Mouse (Mus musculus) brown adipose tissue, adult 24 weeks (tissue): ENCODE data around the gene Adamts8. TPM values are rescaled to one million over a fixed set of nuclear protein-coding genes. Genes with fewer than 3 reads are reported as not detected.

Experiments
- H3K27ac ChIP-seq: fragments of 200-500 bp; replicated peaks from 2 replicates; pipeline ENCODE4 v1.5.1; 2012; ENCODE audit warnings: low read depth, mild to moderate bottlenecking, low read length
- H3K4me1 ChIP-seq: fragments of 200-500 bp; 2 replicates; pipeline ENCODE4 v1.6.1; 2012; ENCODE audit warnings: low read length, mixed read lengths; ENCODE audit not compliant: control insufficient read depth, insufficient read depth, insufficient read length
- H3K4me3 ChIP-seq: fragments of 200-500 bp; 2 replicates; pipeline ENCODE4 v1.5.1; 2012; ENCODE audit warnings: low read depth, mild to moderate bottlenecking, low read length, moderate library complexity; ENCODE audit not compliant: insufficient read depth
- polyA plus RNA-seq: library from polyadenylated mRNA; stranded (reverse); fragments of >200 nt; gene quantifications from 2 replicates; pipeline ENCODE4 v1.2.4, GENCODE M21; 2012; ENCODE audit not compliant: missing spikeins, insufficient read depth, insufficient read length

Gene Adamts8
- polyA plus RNA-seq, 1 experiment, result not detected

DNA sequence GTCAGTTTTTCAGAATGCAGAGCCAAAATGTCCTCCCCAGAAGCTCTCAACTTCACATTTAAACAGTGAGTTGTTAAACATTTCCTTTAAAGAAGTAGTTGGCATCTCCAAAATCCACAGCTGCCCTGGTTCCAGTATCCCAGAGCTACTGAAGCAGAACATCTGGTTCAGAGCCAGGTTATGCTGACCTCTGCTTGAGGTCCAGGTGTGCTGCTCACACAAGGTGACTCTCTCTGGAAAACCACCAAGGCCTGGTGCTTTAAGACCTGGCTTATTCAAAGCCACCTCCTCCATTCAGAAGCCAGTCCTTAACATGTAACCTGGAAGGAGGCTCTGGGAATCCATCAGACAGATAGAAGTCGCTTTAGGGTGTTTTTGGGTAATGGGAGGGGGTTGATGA, 2.9 kb downstream of the Adamts8 start:
- no peak overlapping the region for H3K27ac ChIP-seq
- H3K4me3 ChIP-seq, result no peak overlapping the region
- H3K4me1 ChIP-seq, result no peaks in the 10 kb centered on the region

DNA sequence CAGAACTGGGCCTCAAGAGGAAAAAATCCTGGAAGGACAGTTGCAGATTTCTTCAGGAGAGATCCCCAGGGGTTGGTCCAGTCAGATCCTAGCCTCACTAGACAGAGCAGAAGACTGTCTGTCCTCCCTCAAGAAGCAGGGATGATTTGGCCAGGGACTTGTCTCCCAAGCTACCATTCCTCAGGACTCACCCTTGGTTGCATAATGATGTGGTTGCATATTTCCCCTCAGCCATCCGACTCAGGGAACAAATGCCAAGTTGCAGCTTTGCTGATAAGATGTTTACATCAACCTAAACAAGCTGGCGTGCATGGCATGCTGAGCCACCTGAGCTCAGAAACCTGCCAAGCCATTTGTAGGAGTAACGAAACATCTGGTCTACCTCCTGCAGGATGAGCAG, 7.1 kb downstream of the Adamts8 start:
- Histone ChIP-seq H3K27ac (no peak overlapping the region), H3K4me1 (no peaks in the 10 kb centered on the region), H3K4me3 (no peak overlapping the region)

DNA sequence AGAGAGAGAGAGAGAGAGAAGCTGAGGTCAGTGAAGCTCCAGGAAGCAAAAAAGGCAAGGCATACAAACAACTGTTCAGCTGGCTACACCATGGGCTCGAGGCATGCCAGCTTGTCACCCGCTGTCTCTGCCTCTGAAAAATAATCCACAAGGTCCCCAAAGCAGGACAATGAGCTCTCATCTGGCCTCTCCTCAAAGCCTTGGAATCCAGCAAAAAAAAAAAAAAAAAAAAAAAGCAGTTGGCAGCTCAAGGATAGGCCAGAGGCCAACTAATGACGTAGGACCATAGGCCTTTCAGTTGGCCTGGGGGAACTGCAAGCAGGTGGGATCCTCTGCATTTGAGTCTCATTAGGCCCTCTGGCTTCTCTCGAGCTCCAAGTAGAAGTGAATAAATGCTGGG, 7.6 kb downstream of the Adamts8 start:
- Histone ChIP-seq H3K27ac (no peak overlapping the region), H3K4me1 (no peaks in the 10 kb centered on the region)

DNA sequence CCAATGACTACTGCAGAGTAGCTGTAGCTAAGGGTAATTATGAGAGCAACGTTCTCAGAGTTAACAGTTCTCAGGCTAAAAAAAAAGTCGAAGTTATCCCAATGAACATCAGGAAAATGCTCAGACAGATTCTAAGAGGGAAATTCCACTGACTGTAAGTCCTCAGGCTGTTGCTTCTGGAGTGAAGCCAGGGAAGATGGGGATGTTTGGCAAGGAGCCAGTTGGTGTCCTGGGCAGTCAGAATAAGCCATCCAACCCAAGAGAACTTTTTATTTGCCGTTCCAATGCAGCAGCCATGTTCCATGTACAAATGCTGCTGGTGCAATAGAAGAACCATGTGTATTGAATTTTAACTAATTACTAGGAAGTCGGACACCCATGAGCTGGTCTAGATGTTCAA, 8.2 kb downstream of the Adamts8 start:
- no peaks in the 10 kb centered on the region for H3K4me1 ChIP-seq
- H3K27ac ChIP-seq, result no peak overlapping the region
- no peak overlapping the region for H3K4me3 ChIP-seq

More for the DNA sequence above, 7.6 kb downstream of the Adamts8 start:
- H3K4me3 ChIP-seq, result no peak overlapping the region

DNA sequence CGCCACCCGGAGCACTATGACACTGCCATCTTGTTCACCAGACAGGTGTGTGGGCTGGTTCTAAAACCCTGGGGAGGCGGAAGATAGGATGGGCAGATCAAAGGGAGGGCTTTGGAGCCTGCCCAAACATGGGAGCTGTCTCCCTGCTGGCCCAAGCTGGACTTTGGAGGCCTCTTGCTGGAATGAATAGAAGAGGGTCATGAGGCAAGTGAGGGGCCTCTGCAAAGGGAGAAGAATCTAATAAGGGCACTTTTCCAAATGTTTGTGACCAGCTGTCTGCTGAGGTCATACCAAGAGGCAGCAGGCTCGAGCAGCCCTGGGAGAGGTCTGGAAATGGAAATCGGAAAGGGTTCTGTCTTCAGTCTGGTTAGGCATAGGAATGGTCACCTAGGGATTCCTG, 9.1 kb downstream of the Adamts8 start:
- Histone ChIP-seq H3K4me3 (no peak overlapping the region), H3K4me1 (no peaks in the 10 kb centered on the region), H3K27ac (no peak overlapping the region)

DNA sequence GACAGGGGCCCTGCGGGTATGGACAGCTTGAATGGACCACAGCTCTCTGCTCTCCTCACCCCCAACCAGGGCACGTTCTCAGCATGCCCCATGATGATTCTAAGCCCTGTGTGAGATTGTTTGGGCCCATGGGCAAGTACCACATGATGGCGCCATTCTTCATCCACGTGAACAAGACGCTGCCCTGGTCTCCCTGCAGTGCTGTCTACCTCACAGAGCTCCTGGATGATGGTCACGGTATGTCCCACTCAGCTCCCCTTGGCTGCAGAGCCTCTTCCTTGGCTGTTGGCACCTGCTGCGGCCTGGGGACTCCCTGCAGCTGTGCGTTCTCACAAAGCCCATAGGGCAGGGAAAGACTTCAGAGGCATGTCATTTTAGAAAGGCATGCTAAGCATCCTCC, 10.9 kb downstream of the Adamts8 start:
- no peaks in the 10 kb centered on the region for H3K4me1 ChIP-seq
- H3K27ac ChIP-seq, result no peak overlapping the region
- H3K4me3 ChIP-seq, result no peak overlapping the region

DNA sequence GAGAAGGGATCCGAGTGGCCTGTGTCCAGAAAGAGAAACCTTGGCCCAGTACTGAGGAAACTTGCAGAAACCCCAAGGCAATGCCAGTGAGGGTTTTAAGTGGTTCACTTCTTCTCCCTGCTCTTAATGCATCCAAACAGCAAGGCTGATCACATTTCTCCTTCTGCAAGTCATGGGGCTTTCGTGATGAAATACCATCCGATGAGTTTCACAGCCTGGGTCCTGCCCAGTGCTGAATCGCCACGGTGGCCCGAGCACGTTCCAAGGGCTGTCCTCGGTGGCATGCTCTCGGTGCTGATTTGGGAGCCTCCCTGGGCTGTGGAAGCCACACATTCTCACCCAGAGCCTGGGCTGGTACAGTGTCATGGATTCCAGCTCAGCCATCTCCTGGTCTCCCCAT, 12.9 kb downstream of the Adamts8 start:
- Histone ChIP-seq H3K27ac (no peak overlapping the region), H3K4me3 (no peak overlapping the region), H3K4me1 (no peaks in the 10 kb centered on the region)

DNA sequence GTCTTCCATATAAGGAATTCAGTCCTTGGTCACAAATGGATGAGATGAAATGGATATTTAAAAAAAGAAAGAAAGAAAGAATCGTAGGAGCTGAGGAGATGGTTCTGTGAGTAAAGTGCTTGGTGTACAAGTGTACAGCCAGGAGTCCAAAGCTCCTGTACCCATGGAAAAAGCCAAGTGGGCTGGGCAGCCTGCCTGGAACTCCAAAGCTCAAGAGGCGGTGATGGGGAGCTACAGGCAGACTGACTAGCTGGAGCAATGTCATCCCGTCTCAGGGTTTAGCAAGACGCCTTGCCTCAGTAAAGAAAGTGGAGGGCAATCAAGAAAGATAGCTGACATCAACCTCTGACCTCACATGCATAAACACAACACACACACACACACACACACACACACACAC, 21.4 kb downstream of the Adamts8 start:
- Histone ChIP-seq H3K4me1 (no peaks in the 10 kb centered on the region), H3K4me3 (no peak overlapping the region), H3K27ac (no peak overlapping the region)

DNA sequence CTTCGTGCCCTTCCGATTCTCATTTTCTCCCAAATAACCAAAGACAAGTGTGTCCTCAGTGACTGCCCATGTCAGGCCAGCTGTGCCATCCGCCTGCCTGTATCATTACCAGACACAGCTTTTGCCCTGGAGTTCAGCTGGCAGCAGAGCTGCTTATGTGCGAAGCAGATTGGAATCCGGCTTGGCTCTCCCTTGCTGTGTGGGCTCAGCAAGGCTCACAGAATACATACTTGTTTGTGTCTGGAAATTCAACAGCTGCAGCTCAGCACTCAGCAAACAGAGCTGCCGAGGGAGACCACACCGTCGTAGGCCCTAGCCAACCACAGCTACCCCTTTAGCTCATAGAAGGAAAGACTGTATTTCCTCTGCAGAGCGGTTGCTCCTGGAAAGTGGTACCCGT, 22.3 kb downstream of the Adamts8 start:
- no peak overlapping the region for H3K27ac ChIP-seq
- H3K4me3 ChIP-seq, result no peak overlapping the region
- H3K4me1 ChIP-seq, result no peaks in the 10 kb centered on the region

DNA sequence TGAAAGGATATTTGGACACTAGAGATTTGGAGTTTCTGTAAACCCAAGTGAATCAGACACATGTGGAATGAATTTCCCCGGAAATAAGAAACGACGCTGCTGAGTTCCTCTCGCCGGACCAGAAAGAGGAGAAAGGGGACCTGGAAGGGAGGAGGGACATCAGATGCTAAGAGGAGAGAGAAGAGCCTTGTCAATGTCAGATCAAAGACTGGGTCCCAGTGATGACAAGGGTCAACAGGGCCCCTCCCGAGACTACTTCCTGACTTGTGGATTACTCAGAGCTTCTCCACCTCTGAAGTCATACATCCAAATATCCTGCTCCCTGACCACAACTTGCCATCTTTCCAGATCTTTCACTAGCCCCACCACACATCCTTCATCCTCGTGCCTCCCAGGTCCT, 24.5 kb downstream of the Adamts8 start:
- Histone ChIP-seq H3K27ac (no peak overlapping the region), H3K4me3 (no peak overlapping the region), H3K4me1 (no peaks in the 10 kb centered on the region)

DNA sequence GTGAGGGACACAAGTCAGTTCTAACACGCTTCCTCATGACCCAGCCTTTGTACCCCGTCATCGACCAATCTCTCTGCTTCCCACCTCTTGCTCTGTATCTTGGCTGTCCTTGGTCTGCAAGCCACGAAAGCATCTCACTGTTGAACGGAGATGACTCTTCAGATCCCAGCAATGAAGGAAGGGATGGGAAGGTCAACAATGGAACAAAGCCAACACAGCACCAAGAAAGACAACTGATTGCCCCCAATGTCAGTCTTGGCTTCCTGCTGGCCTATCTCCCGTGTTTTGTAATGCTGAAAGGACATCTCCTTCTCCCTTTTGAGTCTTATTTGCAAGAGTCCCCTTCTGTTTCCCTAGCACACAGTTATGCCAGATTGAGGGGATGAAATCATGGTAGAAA, 25.8 kb downstream of the Adamts8 start:
- no peak overlapping the region for H3K4me3 ChIP-seq
- no peaks in the 10 kb centered on the region for H3K4me1 ChIP-seq
- no peak overlapping the region for H3K27ac ChIP-seq

DNA sequence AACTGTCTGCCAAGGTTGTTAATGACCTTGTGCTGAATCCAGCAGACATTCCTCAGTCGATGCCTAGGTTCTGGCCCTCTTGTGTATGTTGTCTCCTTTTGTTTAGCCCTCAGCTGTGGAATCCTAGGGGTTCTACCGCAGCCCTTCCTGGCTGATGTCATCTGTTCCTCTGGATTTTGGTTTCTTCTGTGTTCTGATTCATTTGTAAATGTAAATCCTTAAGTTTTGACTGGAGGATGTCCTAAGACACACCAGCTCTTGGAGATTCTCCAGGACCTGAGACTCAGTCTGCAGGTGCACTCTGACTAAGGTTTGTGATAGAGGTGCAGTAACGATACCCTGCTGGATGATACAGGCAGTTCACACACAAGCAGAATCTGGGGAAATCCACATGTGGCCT, 27.6 kb downstream of the Adamts8 start:
- Histone ChIP-seq H3K27ac (no peak overlapping the region), H3K4me3 (no peak overlapping the region), H3K4me1 (no peaks in the 10 kb centered on the region)

DNA sequence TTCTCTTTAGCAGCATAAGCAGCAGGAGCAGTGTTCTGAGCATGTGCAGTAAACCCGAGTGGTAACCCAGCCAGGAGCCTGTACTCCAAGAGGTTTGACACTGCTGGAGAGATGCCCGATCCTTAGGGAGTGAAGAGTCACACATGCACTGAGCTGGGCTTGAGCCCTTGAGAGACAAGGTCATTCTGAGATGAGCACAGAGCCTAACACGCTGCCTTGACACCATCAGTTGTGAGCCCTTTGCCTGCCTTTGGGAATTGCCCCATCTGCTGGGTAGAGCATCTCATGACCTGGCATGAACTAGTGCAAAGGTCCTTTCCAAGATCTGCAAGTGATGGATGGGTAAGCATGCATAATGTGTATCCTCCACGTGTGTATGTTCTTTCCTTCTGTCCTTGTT, 29.6 kb downstream of the Adamts8 start:
- H3K27ac ChIP-seq, result no peak overlapping the region

DNA sequence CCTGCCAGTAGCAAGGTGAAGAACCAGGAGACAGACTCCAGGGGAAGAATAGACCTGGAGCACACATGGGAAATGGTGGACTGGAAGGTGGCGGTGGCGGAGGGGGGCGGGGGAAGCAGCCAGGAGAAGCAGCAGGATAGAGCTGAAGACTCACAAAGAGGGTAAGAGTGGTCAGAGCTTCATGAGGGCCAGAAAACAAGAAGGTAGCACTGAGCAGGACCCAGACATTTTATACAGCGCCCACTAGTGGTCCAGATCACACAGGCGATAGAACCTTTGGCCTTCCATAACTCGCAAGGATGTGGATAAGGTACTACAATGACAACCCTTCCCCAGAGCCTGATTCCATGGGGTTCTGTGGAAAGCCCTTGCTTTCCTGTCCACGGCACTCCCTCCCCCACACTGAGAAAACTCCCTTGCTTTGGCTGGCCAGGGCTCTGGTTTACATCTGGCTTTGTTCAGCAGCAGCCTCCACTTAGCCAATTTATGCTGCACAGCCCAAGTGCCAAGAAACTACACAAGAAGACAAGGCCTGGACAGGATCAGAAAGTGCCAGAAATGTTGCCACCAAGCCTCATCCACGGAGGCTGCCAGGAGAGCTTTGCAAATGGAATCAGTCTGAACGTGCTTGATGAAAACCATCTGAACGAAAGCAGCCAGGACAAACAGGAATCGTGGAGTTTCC, 34.1 kb downstream of the Adamts8 start:
- H3K27ac ChIP-seq, result no peak overlapping the region
- no peak overlapping the region for H3K4me3 ChIP-seq
- H3K4me1 ChIP-seq, result no peaks in the 10 kb centered on the region

More for the DNA sequence above, 29.6 kb downstream of the Adamts8 start:
- Histone ChIP-seq H3K4me3 (no peak overlapping the region), H3K4me1 (no peaks in the 10 kb centered on the region)

DNA sequence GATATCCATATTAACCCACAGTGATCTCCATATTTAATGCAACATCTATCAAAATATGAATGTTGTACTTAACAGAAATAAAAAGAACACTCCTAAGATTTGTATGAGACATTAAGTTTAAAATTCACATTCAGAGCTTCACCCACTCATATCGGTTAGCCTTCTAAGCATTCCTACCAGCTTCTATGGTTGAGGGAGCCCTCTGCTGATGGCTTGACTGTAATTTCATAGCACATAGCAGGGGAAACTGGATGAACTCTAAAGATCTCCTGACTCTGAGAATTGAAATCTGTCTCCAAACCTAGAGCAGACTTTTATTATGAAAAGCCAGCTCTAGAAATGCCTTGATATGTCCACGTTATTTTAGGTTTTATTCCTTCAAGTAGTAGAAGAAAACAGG, 38.1 kb downstream of the Adamts8 start:
- Histone ChIP-seq H3K4me3 (no peak overlapping the region), H3K27ac (no peak overlapping the region), H3K4me1 (no peaks in the 10 kb centered on the region)

DNA sequence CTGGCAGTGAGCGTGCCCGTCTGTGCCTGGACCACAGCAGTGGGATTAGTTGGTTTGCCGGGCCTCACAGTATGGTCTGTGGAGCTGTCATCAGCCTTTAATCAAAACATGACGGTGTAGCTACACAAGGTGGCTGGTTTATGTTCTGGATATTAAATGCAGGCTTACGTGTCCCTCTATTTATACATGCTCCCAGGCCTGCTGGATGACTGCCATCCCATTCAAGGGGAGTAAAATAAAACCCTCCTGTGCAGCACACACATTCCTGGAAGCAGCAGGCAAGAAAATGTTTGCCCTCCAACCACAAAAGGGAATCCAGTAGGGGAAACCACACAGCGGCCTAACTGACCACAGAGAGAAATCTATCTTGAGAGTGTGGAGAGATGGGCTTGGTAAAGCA, 43.4 kb downstream of the Adamts8 start:
- Histone ChIP-seq H3K4me1 (no peaks in the 10 kb centered on the region), H3K27ac (no peak overlapping the region), H3K4me3 (no peak overlapping the region)

DNA sequence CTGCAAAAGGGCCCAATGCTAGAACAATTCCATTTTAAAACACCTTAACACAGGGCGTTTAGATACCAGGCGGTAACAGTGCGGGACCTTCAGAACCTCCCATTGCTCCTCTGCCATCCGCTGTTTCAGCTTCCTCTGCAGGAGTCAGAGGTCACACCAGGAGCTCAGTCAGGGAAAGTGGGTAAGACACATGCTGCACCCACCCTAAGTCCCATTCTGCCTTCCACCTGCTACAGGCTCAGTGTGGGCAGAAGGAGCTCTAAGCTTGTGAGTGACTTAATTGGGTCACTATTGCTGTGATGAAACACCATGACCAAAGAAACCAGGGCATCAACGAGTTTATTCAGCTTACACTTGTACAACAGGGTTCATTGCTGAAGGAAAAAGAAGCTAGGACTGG, 50.7 kb downstream of the Adamts8 start:
- no peak overlapping the region for H3K4me3 ChIP-seq
- no peak overlapping the region for H3K27ac ChIP-seq
- no peaks in the 10 kb centered on the region for H3K4me1 ChIP-seq
